In the genomic region with DNA sequence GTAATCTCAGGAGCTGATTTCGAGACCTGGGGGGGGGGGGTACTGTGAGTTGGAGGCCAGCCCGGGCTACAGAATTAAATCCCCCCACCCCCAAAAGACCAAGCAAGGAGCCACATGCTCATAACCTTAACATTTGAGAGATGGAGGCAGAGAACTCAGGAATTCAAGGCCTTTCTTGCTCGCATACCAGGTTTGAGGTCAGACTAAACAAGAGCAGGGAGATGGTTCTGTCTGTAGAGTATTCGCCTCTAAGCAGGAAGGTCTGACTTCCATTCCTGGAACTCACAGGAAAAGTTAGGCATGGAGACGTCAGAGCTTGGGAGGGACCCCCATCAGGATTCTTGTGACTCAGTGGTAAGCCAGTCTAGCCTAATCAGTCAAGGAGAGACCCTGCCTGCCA, we compare ENCODE assay signal across 13 mouse cellular contexts.
"Had no signal": no experiment of that assay in that cellular context is flagged by ENCODE, and none has a peak within 500 bp of the region (broad histone marks: within the 10 kb centered on the region; RNA-seq: fewer than 3 reads in every experiment).

No protein-coding gene starts in this region.

- H3K9ac ChIP-seq: kidney, embryonic 15.5 days; limb, embryonic 13.5 days had no signal

- H3K27me3 ChIP-seq: limb, embryonic 13.5 days had no signal

- H3K4me3 ChIP-seq: kidney, embryonic 15.5 days; limb, embryonic 13.5 days had no signal

- H3K36me3 ChIP-seq: kidney, embryonic 15.5 days; limb, embryonic 13.5 days had no signal

- DNase-seq: kidney, adult 11 months; kidney, adult 8-10 months; kidney, postnatal 10 days; kidney, postnatal 36 days; left cerebral cortex, postnatal 4 days; lung, adult 2 months; midbrain, embryonic 14.5 days; thymus, adult 2 months; thymus, postnatal 14 days; thymus, postnatal 4 days had no signal

- H3K4me2 ChIP-seq: kidney, embryonic 15.5 days; limb, embryonic 13.5 days; midbrain, embryonic 11.5 days had no signal

- H3K27ac ChIP-seq: kidney, embryonic 15.5 days; limb, embryonic 13.5 days had no signal

- H3K9me3 ChIP-seq: kidney, embryonic 15.5 days; limb, embryonic 13.5 days had no signal
